Mouse (Mus musculus): ENCODE results near the gene Farsa. TPM values are rescaled to one million over a fixed set of nuclear protein-coding genes. Genes with fewer than 3 reads are reported as not detected.

Farsa gene
- polyA plus RNA-seq, 1 experiment from 2014 or later = 112 TPM

DNA sequence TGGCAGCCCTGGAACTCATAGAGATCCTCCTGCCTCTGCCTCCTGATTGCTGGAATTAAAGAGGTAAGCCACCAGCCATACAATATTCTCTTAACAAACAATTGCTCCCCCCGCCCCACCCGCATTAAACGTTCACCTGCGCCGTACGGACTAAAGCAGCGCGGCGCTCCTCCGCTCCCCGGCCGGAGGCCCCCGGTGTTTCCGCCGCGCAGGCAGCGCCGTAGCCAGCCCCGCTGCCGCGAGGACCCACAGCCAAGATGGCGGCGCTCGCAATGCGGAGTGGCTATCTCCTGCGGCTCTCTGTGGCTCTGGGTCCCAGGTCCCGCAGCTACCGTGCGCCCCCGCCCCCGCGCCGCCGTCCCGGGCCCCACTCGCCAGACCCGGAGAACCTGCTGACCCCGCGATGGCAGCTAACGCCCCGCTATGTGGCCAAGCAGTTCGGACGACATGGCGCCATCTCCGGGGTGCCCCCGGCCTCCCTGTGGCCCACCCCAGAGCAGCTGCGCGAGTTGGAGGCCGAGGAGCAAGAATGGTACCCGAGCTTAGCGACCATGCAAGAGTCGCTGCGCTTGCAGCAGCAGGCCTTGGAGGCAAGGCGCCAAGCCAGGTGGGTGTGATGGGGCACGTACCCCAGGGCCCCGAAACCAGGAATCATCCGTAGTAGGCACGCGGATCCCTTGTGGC, 24.6 kb upstream of the Farsa start:
- Histone ChIP-seq H3K36me3 (ENCODE audit: control insufficient read depth, insufficient read depth, low read length) (peaks cover 9% of the 10 kb centered on the region; the same call in 1 of the 2 replicates), H3K27ac (ENCODE audit: low read depth, low read length) (peak overlapping the region; percentile 86), H3K4me1 (replicated peaks; ENCODE audit: control insufficient read depth, insufficient read depth, low read length) (peaks cover 2% of the 10 kb centered on the region; the same call in 1 of the 2 replicates), H3K9ac (ENCODE audit: low read length) (peak overlapping the region; percentile 99), H3K27me3 (ENCODE audit: control insufficient read depth, insufficient read depth, low read length) (no peaks in the 10 kb centered on the region), H3K4me2 (ENCODE audit: low read depth, low read length, severe bottlenecking) (peak overlapping the region; percentile 61), H3K4me3 (ENCODE audit: low read depth, low read length) (peak overlapping the region; percentile 94), H3K9me3 (ENCODE audit: control insufficient read depth, low read length) (no peaks in the 10 kb centered on the region)
- WGBS = 1% methylated on average over 59 of the region's 59 CpGs
- DNase-seq (ENCODE audit: low spot score) (peak; percentile 91), ATAC-seq (replicated peaks; ENCODE audit: low FRiP score) (peak; percentile 80)

DNA sequence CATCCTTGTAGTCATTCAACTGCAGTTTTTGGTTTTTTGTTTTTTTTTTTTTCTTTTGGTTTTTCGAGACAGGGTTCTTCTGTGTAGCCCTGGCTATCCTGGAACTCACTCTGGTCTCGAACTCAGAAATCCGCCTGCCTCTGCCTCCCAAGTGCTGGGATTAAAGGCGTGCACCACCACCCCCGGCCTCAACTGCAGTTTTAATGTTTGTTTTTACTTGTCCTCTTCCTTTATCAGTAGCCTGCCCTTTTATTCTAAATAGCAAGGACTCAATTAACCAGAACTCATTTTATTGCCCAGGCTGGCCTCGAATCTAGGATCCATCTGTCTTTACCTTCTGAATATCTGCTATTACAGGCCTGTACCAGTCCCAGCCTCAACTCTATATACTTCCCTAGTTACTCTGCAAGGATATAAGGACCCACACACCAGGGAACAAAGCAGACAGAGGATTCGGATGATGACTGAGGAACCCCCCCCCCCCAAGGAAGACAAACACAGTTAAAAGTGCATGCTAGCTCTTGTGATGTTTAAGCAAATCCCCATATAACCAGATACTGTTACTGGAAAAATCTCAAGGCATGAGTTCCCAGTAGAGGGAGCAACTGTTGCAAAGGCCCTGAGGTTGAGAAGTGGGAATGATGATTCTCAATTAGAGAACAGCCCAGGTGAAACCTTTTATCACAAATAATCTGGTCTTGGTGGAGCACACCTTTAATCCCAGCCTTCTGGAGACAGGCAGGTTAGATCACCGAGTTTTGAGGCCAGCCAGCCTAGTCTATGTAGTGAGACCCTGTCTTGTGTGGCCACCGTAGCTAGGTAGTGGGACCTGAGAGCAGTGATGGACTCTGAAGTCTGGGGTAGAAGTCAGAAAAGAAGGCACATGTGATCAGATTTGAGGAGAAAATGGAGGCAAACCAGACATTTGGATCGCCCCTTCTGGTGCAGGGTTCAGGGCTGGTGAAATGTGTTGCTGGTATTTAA, 23.7 kb upstream of the Farsa start:
- DNase-seq (ENCODE audit: low spot score) (no peak), ATAC-seq (replicated peaks; ENCODE audit: low FRiP score) (no peak)
- peak overlapping the region; percentile 61 for H3K4me2 ChIP-seq (ENCODE audit: low read depth, low read length, severe bottlenecking)
- peak overlapping the region; percentile 86 for H3K27ac ChIP-seq (ENCODE audit: low read depth, low read length)
- peaks cover 2% of the 10 kb centered on the region; the same call in 1 of the 2 replicates for H3K4me1 ChIP-seq (replicated peaks; ENCODE audit: control insufficient read depth, insufficient read depth, low read length)
- peak overlapping the region; percentile 94 for H3K4me3 ChIP-seq (ENCODE audit: low read depth, low read length)
- H3K36me3 ChIP-seq (ENCODE audit: control insufficient read depth, insufficient read depth, low read length) = peaks cover 13% of the 10 kb centered on the region; the same call in 1 of the 2 replicates
- WGBS = 69% methylated on average over 10 of the region's 10 CpGs
- H3K27me3 ChIP-seq (ENCODE audit: control insufficient read depth, insufficient read depth, low read length) = no peaks in the 10 kb centered on the region
- H3K9ac ChIP-seq (ENCODE audit: low read length) = peak overlapping the region; percentile 99
- no peaks in the 10 kb centered on the region for H3K9me3 ChIP-seq (ENCODE audit: control insufficient read depth, low read length)

DNA sequence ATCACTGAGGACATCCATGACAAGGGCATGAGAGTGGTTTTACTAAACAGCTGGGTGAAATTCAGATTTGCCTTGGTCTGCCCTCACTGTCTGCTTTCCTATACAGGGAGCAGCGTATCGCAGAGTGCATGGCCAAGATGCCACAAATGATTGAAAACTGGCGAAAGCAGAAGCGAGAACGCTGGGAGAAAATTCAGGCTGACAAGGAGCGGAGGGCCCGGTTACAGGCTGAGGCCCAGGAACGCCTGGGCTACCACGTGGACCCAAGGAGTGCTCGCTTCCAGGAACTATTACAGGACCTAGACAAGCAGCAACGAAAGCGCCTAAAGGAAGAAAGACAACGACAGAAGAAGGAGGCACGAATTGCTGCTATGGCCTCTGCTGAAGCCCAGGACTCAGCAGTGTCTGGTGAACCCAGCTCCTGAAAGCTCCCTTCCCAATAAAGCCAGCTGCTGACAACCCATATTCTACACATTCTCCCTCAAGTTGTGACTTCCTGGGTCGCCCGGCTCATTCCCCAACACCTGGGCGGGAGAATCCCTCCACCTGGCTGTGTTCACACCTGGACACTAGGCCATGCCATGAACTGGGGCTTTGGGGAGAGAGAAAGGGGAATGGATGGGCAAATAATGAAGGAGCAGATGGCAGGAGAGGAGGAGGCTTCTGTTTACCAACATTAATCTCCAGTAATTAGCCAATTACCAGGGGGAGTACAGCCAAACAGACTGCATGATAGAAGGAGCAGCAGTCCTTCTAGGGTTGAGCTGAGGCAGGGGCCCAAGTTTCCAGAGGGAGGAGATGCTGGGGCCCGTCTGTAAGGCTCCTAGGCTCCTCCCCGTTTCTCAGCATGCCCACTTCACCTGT, 22.6 kb upstream of the Farsa start:
- Histone ChIP-seq H3K9me3 (ENCODE audit: control insufficient read depth, low read length) (no peaks in the 10 kb centered on the region), H3K4me2 (ENCODE audit: low read depth, low read length, severe bottlenecking) (no peak overlapping the region), H3K4me3 (ENCODE audit: low read depth, low read length) (no peak overlapping the region), H3K36me3 (ENCODE audit: control insufficient read depth, insufficient read depth, low read length) (peaks cover 13% of the 10 kb centered on the region; the same call in 1 of the 2 replicates), H3K27ac (ENCODE audit: low read depth, low read length) (peak overlapping the region; percentile 50), H3K4me1 (replicated peaks; ENCODE audit: control insufficient read depth, insufficient read depth, low read length) (peaks cover 3% of the 10 kb centered on the region; the same call in 1 of the 2 replicates), H3K9ac (ENCODE audit: low read length) (0 out of 2 replicates have a peak overlapping the region, but pooled peaks have one; percentile 3), H3K27me3 (ENCODE audit: control insufficient read depth, insufficient read depth, low read length) (no peaks in the 10 kb centered on the region)
- 89% methylated on average over 19 of the region's 19 CpGs for WGBS
- DNase-seq (ENCODE audit: low spot score) = no peak
- ATAC-seq (replicated peaks; ENCODE audit: low FRiP score) = no peak

DNA sequence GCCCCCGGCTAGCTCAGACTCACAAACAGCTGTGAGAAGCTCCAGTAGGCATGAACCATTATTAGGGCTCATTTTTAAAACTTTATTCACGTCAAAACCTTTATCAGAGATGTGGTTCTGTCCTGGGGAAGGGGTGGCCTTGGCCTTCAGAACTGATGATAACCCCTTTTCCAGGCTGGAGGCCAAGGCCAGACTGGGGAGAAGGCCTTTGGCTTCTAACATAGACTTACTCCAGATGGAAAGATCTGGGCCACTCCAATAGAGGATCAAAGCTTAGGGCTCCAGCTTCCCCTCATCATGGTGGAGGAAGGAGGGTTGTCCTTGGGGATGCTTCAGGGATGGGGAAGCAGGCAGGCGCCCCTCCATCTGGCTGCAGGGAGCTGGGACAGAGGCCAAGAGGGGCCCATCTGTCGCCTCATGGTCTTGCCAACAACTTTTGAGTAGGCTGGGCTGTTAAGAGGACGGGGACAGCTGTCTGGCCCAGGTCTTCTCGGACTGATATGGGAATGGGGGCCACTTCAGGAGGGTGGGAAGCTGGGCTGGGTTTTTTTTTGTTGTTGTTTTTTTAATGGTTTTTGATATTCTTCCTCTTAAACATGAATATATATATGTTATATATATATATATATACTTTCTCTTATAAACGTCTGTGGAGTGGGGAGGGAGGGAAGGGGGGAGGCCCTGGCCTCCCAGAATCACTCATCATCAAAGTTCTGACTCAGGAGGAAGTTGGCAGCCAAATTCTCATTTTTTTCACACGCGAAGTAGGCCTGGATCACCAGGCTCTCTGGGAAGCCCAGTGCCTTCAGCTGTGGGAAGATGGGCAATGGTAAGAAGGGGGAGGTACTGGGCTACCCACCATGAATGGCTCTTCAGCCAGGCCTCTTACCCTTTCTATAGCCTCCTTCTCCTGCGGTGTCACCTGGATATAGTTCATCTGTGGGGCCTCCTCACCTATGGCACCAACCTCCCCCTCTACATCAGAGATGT, 21.6 kb upstream of the Farsa start:
- no peak overlapping the region for H3K4me3 ChIP-seq (ENCODE audit: low read depth, low read length)

DNA sequence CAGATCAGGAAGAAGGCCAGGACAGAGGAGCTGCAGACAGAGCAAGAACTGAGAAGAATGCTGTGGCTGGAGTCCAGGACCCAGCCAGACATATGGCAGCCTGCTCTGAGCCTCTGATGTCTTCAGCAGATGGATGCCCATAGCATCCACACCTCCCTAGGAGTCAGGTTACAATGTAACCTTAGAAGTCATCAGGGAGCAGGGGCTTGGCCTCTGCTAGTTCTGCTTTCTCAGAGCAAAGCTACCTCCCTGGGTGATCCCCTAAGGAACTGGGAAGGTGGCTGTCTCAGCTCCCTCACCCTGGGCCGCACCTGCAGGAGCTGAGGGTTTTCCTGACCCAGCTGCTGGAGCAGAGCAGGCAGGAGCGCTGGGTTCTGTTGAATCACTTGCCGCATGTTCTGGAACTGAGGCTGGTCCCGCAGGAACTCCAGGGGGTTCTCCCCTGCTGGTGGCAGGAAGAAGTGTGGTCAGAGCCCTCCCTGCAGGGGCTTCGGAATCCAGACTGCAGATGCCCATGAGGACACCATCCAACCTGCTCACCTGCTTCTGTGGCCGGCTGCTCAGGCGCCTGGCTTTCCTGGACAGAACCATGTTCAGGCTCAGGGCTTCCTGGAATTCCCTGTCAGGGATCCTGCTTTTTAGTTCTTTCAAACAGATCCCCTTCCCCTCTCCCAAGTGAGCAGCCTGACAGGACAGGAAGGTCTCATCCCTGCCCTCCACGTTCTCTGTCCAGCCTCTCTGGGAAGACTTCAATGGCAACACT, 19.5 kb upstream of the Farsa start:
- no peak overlapping the region for H3K4me2 ChIP-seq (ENCODE audit: low read depth, low read length, severe bottlenecking)
- H3K9me3 ChIP-seq (ENCODE audit: control insufficient read depth, low read length) = no peaks in the 10 kb centered on the region
- peaks cover 17% of the 10 kb centered on the region; the same call in 1 of the 2 replicates for H3K36me3 ChIP-seq (ENCODE audit: control insufficient read depth, insufficient read depth, low read length)
- peaks cover 10% of the 10 kb centered on the region; the same call in 1 of the 2 replicates for H3K4me1 ChIP-seq (replicated peaks; ENCODE audit: control insufficient read depth, insufficient read depth, low read length)
- no peak overlapping the region for H3K4me3 ChIP-seq (ENCODE audit: low read depth, low read length)
- H3K9ac ChIP-seq (ENCODE audit: low read length) = no peak overlapping the region
- no peak for ATAC-seq (replicated peaks; ENCODE audit: low FRiP score)
- H3K27ac ChIP-seq (ENCODE audit: low read depth, low read length) = no peak overlapping the region
- no peaks in the 10 kb centered on the region for H3K27me3 ChIP-seq (ENCODE audit: control insufficient read depth, insufficient read depth, low read length)
- WGBS = 73% methylated on average over 8 of the region's 8 CpGs
- no peak for DNase-seq (ENCODE audit: low spot score)

More for the DNA sequence above, 21.6 kb upstream of the Farsa start:
- H3K36me3 ChIP-seq (ENCODE audit: control insufficient read depth, insufficient read depth, low read length) = peaks cover 13% of the 10 kb centered on the region; the same call in 1 of the 2 replicates
- no peak for DNase-seq (ENCODE audit: low spot score)
- no peaks in the 10 kb centered on the region for H3K27me3 ChIP-seq (ENCODE audit: control insufficient read depth, insufficient read depth, low read length)
- 86% methylated on average over 10 of the region's 10 CpGs for WGBS
- no peak for ATAC-seq (replicated peaks; ENCODE audit: low FRiP score)
- peak overlapping the region; percentile 46; the same call in 1 of the 2 replicates for H3K27ac ChIP-seq (ENCODE audit: low read depth, low read length)
- H3K4me1 ChIP-seq (replicated peaks; ENCODE audit: control insufficient read depth, insufficient read depth, low read length) = peaks cover 10% of the 10 kb centered on the region; the same call in 1 of the 2 replicates
- no peak overlapping the region for H3K9ac ChIP-seq (ENCODE audit: low read length)
- no peak overlapping the region for H3K4me2 ChIP-seq (ENCODE audit: low read depth, low read length, severe bottlenecking)
- H3K9me3 ChIP-seq (ENCODE audit: control insufficient read depth, low read length) = no peaks in the 10 kb centered on the region

DNA sequence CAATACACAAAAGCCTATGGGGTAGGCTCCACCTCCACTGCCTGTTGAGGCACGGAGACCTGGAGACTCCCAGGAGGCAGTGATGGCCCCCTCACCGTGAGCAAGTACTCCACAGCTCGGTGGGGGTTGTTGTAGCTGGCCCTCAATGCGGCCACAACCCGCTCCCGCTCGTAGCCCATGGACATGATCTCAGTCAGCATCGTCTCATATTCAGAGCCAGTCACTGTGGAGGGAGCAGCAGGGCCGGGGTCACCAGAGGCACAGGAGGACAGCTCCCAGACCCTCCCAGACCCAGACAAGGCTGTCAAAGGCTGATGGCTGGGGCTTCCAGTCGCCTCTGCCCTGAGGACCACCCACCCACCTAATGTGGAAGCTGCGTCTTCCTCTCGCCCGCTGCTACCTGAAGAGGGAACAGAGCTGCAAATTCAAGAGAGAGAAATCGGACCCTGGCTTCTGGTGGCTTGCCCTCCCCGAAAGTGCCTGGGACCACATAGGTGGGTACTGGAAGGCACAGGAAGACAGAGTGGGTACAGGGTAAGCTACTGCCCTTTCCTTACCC, 18.8 kb upstream of the Farsa start:
- Histone ChIP-seq H3K27ac (ENCODE audit: low read depth, low read length) (no peak overlapping the region), H3K36me3 (ENCODE audit: control insufficient read depth, insufficient read depth, low read length) (peaks cover 24% of the 10 kb centered on the region; the same call in 1 of the 2 replicates), H3K9me3 (ENCODE audit: control insufficient read depth, low read length) (no peaks in the 10 kb centered on the region), H3K9ac (ENCODE audit: low read length) (no peak overlapping the region), H3K4me3 (ENCODE audit: low read depth, low read length) (no peak overlapping the region), H3K4me2 (ENCODE audit: low read depth, low read length, severe bottlenecking) (no peak overlapping the region), H3K4me1 (replicated peaks; ENCODE audit: control insufficient read depth, insufficient read depth, low read length) (peaks cover 10% of the 10 kb centered on the region; the same call in 1 of the 2 replicates), H3K27me3 (ENCODE audit: control insufficient read depth, insufficient read depth, low read length) (no peaks in the 10 kb centered on the region)
- 88% methylated on average over 15 of the region's 15 CpGs for WGBS
- no peak for ATAC-seq (replicated peaks; ENCODE audit: low FRiP score)
- no peak for DNase-seq (ENCODE audit: low spot score)
